Mouse (Mus musculus) stomach, embryonic 15.5 days (tissue): ENCODE data around the gene Ino80d. TPM values are rescaled to one million over a fixed set of nuclear protein-coding genes. Genes with fewer than 3 reads are reported as not detected.

Source experiments
- ATAC-seq: fragments of 200-750 bp; cut with Nextera tagmentation; 2 replicates; pipeline ENCODE4 v1.8.0; 2017; ENCODE audit warnings: low read depth, moderate number of reproducible peaks, moderate TSS enrichment; ENCODE audit not compliant: insufficient read depth, low FRiP score
- H3K27ac ChIP-seq: fragments of 300-500 bp; sonication (generic); 2 replicates; pipeline ENCODE4 v1.5.1; 2015; ENCODE audit warnings: mild to moderate bottlenecking, inconsistent platforms
- H3K27me3 ChIP-seq: fragments of 300-500 bp; sonication (generic); replicated peaks from 2 replicates; pipeline ENCODE4 v1.6.1; 2015; ENCODE audit warnings: inconsistent platforms
- H3K36me3 ChIP-seq: fragments of 300-500 bp; sonication (generic); 2 replicates; pipeline ENCODE4 v1.6.1; 2015; ENCODE audit warnings: inconsistent platforms
- H3K4me1 ChIP-seq: fragments of 300-500 bp; sonication (generic); 2 replicates; pipeline ENCODE4 v1.6.1; 2015; ENCODE audit warnings: inconsistent platforms
- H3K4me2 ChIP-seq: fragments of 300-500 bp; sonication (generic); 2 replicates; pipeline ENCODE4 v1.6.1; 2015; ENCODE audit warnings: mild to moderate bottlenecking, inconsistent platforms
- H3K4me3 ChIP-seq: fragments of 300-500 bp; sonication (generic); replicated peaks from 2 replicates; pipeline ENCODE4 v1.5.1; 2015; ENCODE audit warnings: inconsistent platforms
- H3K9ac ChIP-seq: fragments of 300-500 bp; sonication (generic); 2 replicates; pipeline ENCODE4 v1.6.1; 2015; ENCODE audit warnings: inconsistent platforms
- H3K9me3 ChIP-seq: fragments of 300-500 bp; sonication (generic); 2 replicates; pipeline ENCODE4 v1.6.1; 2016; ENCODE audit warnings: inconsistent platforms
- WGBS: fragments of 180-500 bp; shearing (Covaris S2); methylation state at CpG from one replicate; pipeline ENCODE4 v1.1.7; 2015; 5-methylcytosine and 5-hydroxymethylcytosine counted together
- polyA plus RNA-seq: library from polyadenylated mRNA; unstranded; fragments of >200 nt; fragmentation: Nextera tagmentation; extraction: Ambion mirVana; gene quantifications from 2 replicates; pipeline ENCODE4 v1.2.1, GENCODE M21; 2015

The Ino80d gene
- polyA plus RNA-seq, 1 experiment from 2014 or later: 12.9 TPM

- H3K4me3 ChIP-seq: peak overlapping the region; percentile 27
- no peaks in the 10 kb centered on the region for H3K27me3 ChIP-seq
- H3K36me3 ChIP-seq: no peaks in the 10 kb centered on the region
- H3K27ac ChIP-seq: no peak overlapping the region
- H3K4me2 ChIP-seq: peak overlapping the region; percentile 48
- no peaks in the 10 kb centered on the region for H3K9me3 ChIP-seq
- ATAC-seq: no peak
- no peaks in the 10 kb centered on the region; the same call in 1 of the 2 replicates for H3K4me1 ChIP-seq
- H3K9ac ChIP-seq: no peak overlapping the region
- 34% methylated on average over 11 of the region's 11 CpGs for WGBS
Measured at GRCm38 (mm10) chr1:62984566-62984965, 129.9 kb downstream of the Ino80d start.

GRCm38 (mm10) chr1:62976742-62977141 lies 137.7 kb downstream of the Ino80d start:
- ATAC-seq: peak; percentile 50; the same call in 1 of the 2 replicates
- Histone ChIP-seq H3K9me3 (no peaks in the 10 kb centered on the region), H3K4me1 (no peaks in the 10 kb centered on the region), H3K36me3 (no peaks in the 10 kb centered on the region), H3K27ac (no peak overlapping the region), H3K27me3 (no peaks in the 10 kb centered on the region), H3K4me2 (no peak overlapping the region), H3K4me3 (no peak overlapping the region), H3K9ac (no peak overlapping the region)
- WGBS: 53% methylated on average over 3 of the region's 3 CpGs

GRCm38 (mm10) chr1:62966885-62967284 lies 147.6 kb downstream of the Ino80d start:
- Histone ChIP-seq H3K27ac (no peak overlapping the region), H3K9ac (no peak overlapping the region), H3K36me3 (no peaks in the 10 kb centered on the region), H3K4me2 (no peak overlapping the region), H3K27me3 (no peaks in the 10 kb centered on the region), H3K4me1 (0 out of 2 replicates have a peak, but pooled peaks cover 2% of the 10 kb centered on the region), H3K9me3 (no peaks in the 10 kb centered on the region), H3K4me3 (no peak overlapping the region)
- ATAC-seq: no peak
- 25% methylated on average over 5 of the region's 5 CpGs for WGBS

GRCm38 (mm10) chr1:62964291-62964690 lies 150.2 kb downstream of the Ino80d start:
- WGBS: 18% methylated on average over 6 of the region's 6 CpGs
- Histone ChIP-seq H3K36me3 (no peaks in the 10 kb centered on the region), H3K4me1 (0 out of 2 replicates have a peak, but pooled peaks cover 2% of the 10 kb centered on the region), H3K9ac (no peak overlapping the region), H3K4me2 (no peak overlapping the region), H3K27ac (no peak overlapping the region), H3K27me3 (no peaks in the 10 kb centered on the region), H3K9me3 (no peaks in the 10 kb centered on the region), H3K4me3 (no peak overlapping the region)
- peak; percentile 73; the same call in 1 of the 2 replicates for ATAC-seq

GRCm38 (mm10) chr1:62956942-62957645 lies 157.4 kb downstream of the Ino80d start:
- Histone ChIP-seq H3K27me3 (no peaks in the 10 kb centered on the region), H3K9me3 (no peaks in the 10 kb centered on the region), H3K4me3 (no peak overlapping the region), H3K27ac (no peak overlapping the region), H3K4me2 (no peak overlapping the region), H3K4me1 (no peaks in the 10 kb centered on the region), H3K36me3 (no peaks in the 10 kb centered on the region), H3K9ac (no peak overlapping the region)
- WGBS: 53% methylated on average over 1 of the region's 1 CpGs
- ATAC-seq: no peak

- no peak overlapping the region for H3K27ac ChIP-seq
- ATAC-seq: no peak
- H3K36me3 ChIP-seq: no peaks in the 10 kb centered on the region
Measured at GRCm38 (mm10) chr1:62956526-62956925, 157.9 kb downstream of the Ino80d start.

GRCm38 (mm10) chr1:62955340-62955739 lies 159.1 kb downstream of the Ino80d start:
- Histone ChIP-seq H3K27me3 (no peaks in the 10 kb centered on the region), H3K27ac (no peak overlapping the region), H3K9ac (no peak overlapping the region), H3K4me2 (no peak overlapping the region), H3K4me1 (no peaks in the 10 kb centered on the region), H3K36me3 (no peaks in the 10 kb centered on the region), H3K9me3 (no peaks in the 10 kb centered on the region), H3K4me3 (no peak overlapping the region)
- 76% methylated on average over 6 of the region's 6 CpGs for WGBS
- ATAC-seq: no peak

More at GRCm38 (mm10) chr1:62956526-62956925, 157.9 kb downstream of the Ino80d start:
- H3K27me3 ChIP-seq: no peaks in the 10 kb centered on the region
- H3K4me2 ChIP-seq: no peak overlapping the region
- no peak overlapping the region for H3K4me3 ChIP-seq
- WGBS: 75% methylated on average over 5 of the region's 5 CpGs
- no peak overlapping the region for H3K9ac ChIP-seq
- H3K4me1 ChIP-seq: no peaks in the 10 kb centered on the region
- H3K9me3 ChIP-seq: no peaks in the 10 kb centered on the region

GRCm38 (mm10) chr1:62953036-62953435 lies 161.4 kb downstream of the Ino80d start:
- no peak overlapping the region for H3K4me2 ChIP-seq
- no peaks in the 10 kb centered on the region for H3K27me3 ChIP-seq
- no peak overlapping the region for H3K4me3 ChIP-seq
- no peaks in the 10 kb centered on the region for H3K4me1 ChIP-seq
- WGBS: 89% methylated on average over 4 of the region's 4 CpGs
- no peak overlapping the region for H3K9ac ChIP-seq
- no peaks in the 10 kb centered on the region for H3K9me3 ChIP-seq
- no peak for ATAC-seq
- H3K27ac ChIP-seq: no peak overlapping the region
- no peaks in the 10 kb centered on the region for H3K36me3 ChIP-seq

- WGBS: 87% methylated on average over 3 of the region's 3 CpGs
- H3K4me1 ChIP-seq: no peaks in the 10 kb centered on the region
- H3K9me3 ChIP-seq: no peaks in the 10 kb centered on the region
- no peak overlapping the region for H3K4me3 ChIP-seq
- no peak overlapping the region for H3K9ac ChIP-seq
- ATAC-seq: no peak
- no peaks in the 10 kb centered on the region for H3K27me3 ChIP-seq
- H3K36me3 ChIP-seq: no peaks in the 10 kb centered on the region
- H3K27ac ChIP-seq: no peak overlapping the region
- H3K4me2 ChIP-seq: no peak overlapping the region
Measured at GRCm38 (mm10) chr1:62952319-62952718, 162.1 kb downstream of the Ino80d start.

GRCm38 (mm10) chr1:62951067-62951809 lies 163.2 kb downstream of the Ino80d start:
- no peak for ATAC-seq
- H3K36me3 ChIP-seq: no peaks in the 10 kb centered on the region
- WGBS: 55% methylated on average over 7 of the region's 7 CpGs
- H3K27ac ChIP-seq: no peak overlapping the region
- no peak overlapping the region for H3K4me2 ChIP-seq
- H3K4me3 ChIP-seq: no peak overlapping the region
- H3K9ac ChIP-seq: no peak overlapping the region
- no peaks in the 10 kb centered on the region for H3K27me3 ChIP-seq
- no peaks in the 10 kb centered on the region for H3K9me3 ChIP-seq
- H3K4me1 ChIP-seq: no peaks in the 10 kb centered on the region

GRCm38 (mm10) chr1:62950526-62950925 lies 163.9 kb downstream of the Ino80d start:
- no peak overlapping the region for H3K9ac ChIP-seq
- H3K4me1 ChIP-seq: no peaks in the 10 kb centered on the region
- H3K36me3 ChIP-seq: no peaks in the 10 kb centered on the region
- no peak overlapping the region for H3K27ac ChIP-seq
- H3K27me3 ChIP-seq: no peaks in the 10 kb centered on the region
- ATAC-seq: no peak
- 71% methylated on average over 9 of the region's 9 CpGs for WGBS
- H3K9me3 ChIP-seq: no peaks in the 10 kb centered on the region
- H3K4me2 ChIP-seq: no peak overlapping the region
- no peak overlapping the region for H3K4me3 ChIP-seq

- H3K4me1 ChIP-seq: no peaks in the 10 kb centered on the region
- H3K27ac ChIP-seq: no peak overlapping the region
- no peak overlapping the region for H3K4me2 ChIP-seq
- H3K4me3 ChIP-seq: no peak overlapping the region
- no peak overlapping the region for H3K9ac ChIP-seq
- no peak for ATAC-seq
- no peaks in the 10 kb centered on the region for H3K9me3 ChIP-seq
- H3K27me3 ChIP-seq: no peaks in the 10 kb centered on the region
- H3K36me3 ChIP-seq: no peaks in the 10 kb centered on the region
Measured at GRCm38 (mm10) chr1:62947807-62948206, 166.7 kb downstream of the Ino80d start.
